Mouse (Mus musculus) midbrain, postnatal 0 days (tissue): ENCODE results near the gene Mif4gd. TPM values are rescaled to one million over a fixed set of nuclear protein-coding genes. Genes with fewer than 3 reads are reported as not detected.

Experiments used
- ATAC-seq: fragments of 200-750 bp; cut with Nextera tagmentation; 2 replicates; pipeline ENCODE4 v1.8.0; 2017; ENCODE audit warnings: moderate number of reproducible peaks, mild to moderate bottlenecking, moderate TSS enrichment, moderate library complexity; ENCODE audit not compliant: low FRiP score
- DNase-seq: peaks from one replicate; pipeline ENCODE4 v3.0.0-alpha.2; 2015; ENCODE audit warnings: low spot score
- H3K27ac ChIP-seq: fragments of 300-500 bp; sonication (generic); 2 replicates; pipeline ENCODE4 v1.5.1; 2014; ENCODE audit warnings: low read depth, mild to moderate bottlenecking, low read length, mixed read lengths
- H3K27me3 ChIP-seq: fragments of 300-500 bp; sonication (generic); 2 replicates; pipeline ENCODE4 v1.6.1; 2014; ENCODE audit warnings: low read length, control low read depth, mixed read lengths; ENCODE audit not compliant: insufficient read depth
- H3K36me3 ChIP-seq: fragments of 300-500 bp; sonication (generic); 2 replicates; pipeline ENCODE4 v1.6.1; 2014; ENCODE audit warnings: low read length, control low read depth, mixed read lengths; ENCODE audit not compliant: insufficient read depth
- H3K4me1 ChIP-seq: fragments of 300-500 bp; sonication (generic); 2 replicates; pipeline ENCODE4 v1.6.1; 2014; ENCODE audit warnings: mild to moderate bottlenecking, control low read depth, antibody characterized with exemption, low read length, mixed read lengths; ENCODE audit not compliant: insufficient read depth
- H3K4me2 ChIP-seq: fragments of 300-500 bp; sonication (generic); 2 replicates; pipeline ENCODE4 v1.6.1; 2014; ENCODE audit warnings: low read depth, mild to moderate bottlenecking, low read length, mixed read lengths; ENCODE audit not compliant: poor library complexity, severe bottlenecking
- H3K4me3 ChIP-seq: fragments of 300-500 bp; sonication (generic); 2 replicates; pipeline ENCODE4 v1.5.1; 2014; ENCODE audit warnings: low read depth, mild to moderate bottlenecking, low read length, moderate library complexity
- H3K9ac ChIP-seq: fragments of 300-500 bp; sonication (generic); replicated peaks from 2 replicates; pipeline ENCODE4 v1.6.1; 2014; ENCODE audit warnings: mild to moderate bottlenecking, low read length, moderate library complexity, mixed read lengths; ENCODE audit not compliant: poor library complexity, severe bottlenecking
- H3K9me3 ChIP-seq: fragments of 300-500 bp; sonication (generic); 2 replicates; pipeline ENCODE4 v1.6.1; 2016; ENCODE audit warnings: low read length, control low read depth
- CTCF ChIP-seq: IDR thresholded peaks from 2 replicates; pipeline ENCODE4 v1.5.1; 2016; ENCODE audit warnings: antibody characterized with exemption, mild to moderate bottlenecking
- WGBS: fragments of 180-500 bp; shearing (Covaris S2); extraction: QIAGEN DNeasy Blood & Tissue Kit; methylation state at CpG from one replicate; pipeline ENCODE4 v1.1.7; 2014; 5-methylcytosine and 5-hydroxymethylcytosine counted together
- polyA plus RNA-seq: library from polyadenylated mRNA; unstranded; fragments of >200 nt; fragmentation: Nextera tagmentation; extraction: Ambion mirVana; gene quantifications from 2 replicates; pipeline ENCODE4 v1.2.1, GENCODE M21; 2015
- total RNA-seq: library from RNA; depleted of rRNA; stranded (reverse); fragments of >200 nt; gene quantifications from 2 replicates; pipeline ENCODE4 v1.2.3, GENCODE M21; 2014

Mif4gd gene
- total and polyA plus RNA-seq, 2 experiments from 2014 or later: 13.7 to 15.7 TPM

DNA sequence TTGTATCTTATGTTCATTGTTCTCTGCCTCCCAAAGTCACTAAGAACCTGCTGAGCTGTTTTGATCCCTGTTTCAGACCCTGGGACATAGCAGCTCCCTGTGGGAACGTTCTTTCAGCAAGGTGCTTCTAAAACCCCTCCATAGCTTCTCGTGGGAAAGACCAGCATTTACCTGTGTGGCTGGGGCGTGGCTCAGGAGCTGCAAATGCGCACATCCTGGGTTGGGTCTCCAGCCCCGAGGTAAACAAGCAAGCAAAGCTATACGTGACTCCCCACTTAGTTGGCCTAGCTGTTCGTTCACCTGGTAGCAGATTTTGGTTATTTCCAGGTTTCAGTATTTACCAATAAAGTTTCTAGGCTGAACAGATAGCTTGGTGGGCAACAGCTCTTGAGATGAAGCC lies 19.5 kb upstream of the Mif4gd start:
- TF ChIP-seq CTCF: no peak
- Histone ChIP-seq H3K4me2 (no peak overlapping the region), H3K4me3 (no peak overlapping the region), H3K4me1 (no peaks in the 10 kb centered on the region), H3K36me3 (no peaks in the 10 kb centered on the region), H3K27ac (no peak overlapping the region), H3K9ac (no peak overlapping the region), H3K27me3 (no peaks in the 10 kb centered on the region), H3K9me3 (no peaks in the 10 kb centered on the region)
- no peak for ATAC-seq
- no peak for DNase-seq
- WGBS: 71% methylated on average over 7 of the region's 7 CpGs

DNA sequence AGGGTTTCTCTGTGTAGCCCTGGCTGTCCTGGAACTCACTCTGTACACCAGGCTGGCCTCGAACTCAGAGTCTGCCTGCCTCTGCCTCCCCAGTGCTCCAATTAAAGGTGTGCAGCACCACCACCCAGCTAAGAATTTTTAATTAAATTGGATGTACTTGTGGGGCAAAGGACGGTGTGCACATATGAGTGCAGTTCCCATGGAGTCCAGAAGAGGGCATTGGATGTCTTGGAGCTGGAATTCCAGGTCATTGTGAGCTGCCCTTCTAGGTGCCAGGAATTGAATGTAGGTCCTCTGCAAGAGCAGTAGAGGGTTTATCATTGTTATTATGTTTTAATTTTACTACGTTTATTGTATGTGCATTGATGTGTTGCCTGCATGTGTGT lies 18.7 kb upstream of the Mif4gd start:
- Histone ChIP-seq H3K4me3 (no peak overlapping the region), H3K27ac (no peak overlapping the region), H3K4me2 (no peak overlapping the region), H3K9me3 (no peaks in the 10 kb centered on the region), H3K9ac (no peak overlapping the region), H3K27me3 (no peaks in the 10 kb centered on the region), H3K4me1 (peaks cover 4% of the 10 kb centered on the region), H3K36me3 (no peaks in the 10 kb centered on the region)
- peak; percentile 67 for TF ChIP-seq CTCF
- 17% methylated on average over 3 of the region's 3 CpGs for WGBS
- ATAC-seq (no peak), DNase-seq (no peak)

DNA sequence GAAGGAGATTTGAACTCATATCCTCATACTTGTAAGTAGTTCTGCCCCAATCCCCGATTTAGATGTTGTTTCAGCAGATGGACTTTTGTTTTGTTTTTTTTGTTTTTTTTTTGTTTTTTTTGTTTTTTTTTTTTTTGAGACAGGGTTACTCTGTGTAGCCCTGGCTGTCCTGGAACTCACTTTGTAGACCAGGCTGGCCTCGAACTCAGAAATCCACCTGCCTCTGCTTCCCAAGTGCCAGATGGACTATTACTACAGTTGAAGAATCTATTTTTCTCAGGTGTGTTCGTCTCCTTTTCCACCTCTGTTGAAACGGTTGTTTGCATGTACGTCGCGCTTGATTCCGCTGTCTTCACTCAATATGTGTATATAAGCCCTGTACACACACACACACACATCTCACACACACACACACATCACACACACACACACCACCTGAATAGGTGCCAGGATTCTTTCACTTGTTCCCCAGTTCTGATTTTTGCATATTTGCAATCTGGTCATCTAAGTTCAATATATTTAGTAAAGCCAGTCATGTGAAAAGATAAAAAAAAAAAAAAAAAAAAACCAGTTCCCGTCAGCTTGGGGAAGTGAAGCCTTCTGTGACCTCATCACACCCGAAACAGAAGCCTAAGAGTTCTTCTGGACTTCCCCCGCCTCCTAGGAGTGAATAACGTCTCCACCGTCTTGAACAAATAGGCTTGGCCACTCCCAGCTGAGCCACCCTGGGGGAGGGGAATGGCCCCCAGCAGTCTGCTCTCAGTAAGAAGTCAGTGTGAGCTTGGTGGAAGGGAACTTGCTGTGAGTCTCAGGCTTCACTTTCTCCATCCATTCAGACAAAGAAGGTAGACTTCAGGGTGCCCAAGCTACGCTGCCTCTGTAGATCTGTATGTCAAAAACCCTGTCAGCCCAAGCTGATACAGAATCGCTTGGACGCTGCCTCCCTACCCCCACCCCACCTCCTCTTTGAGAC lies 18.0 kb upstream of the Mif4gd start:
- Histone ChIP-seq H3K4me2 (no peak overlapping the region), H3K36me3 (no peaks in the 10 kb centered on the region), H3K4me1 (peaks cover 4% of the 10 kb centered on the region), H3K27me3 (no peaks in the 10 kb centered on the region), H3K9me3 (no peaks in the 10 kb centered on the region), H3K9ac (no peak overlapping the region), H3K4me3 (no peak overlapping the region), H3K27ac (no peak overlapping the region)
- ATAC-seq (no peak), DNase-seq (no peak)
- WGBS: 50% methylated on average over 16 of the region's 16 CpGs
- TF ChIP-seq CTCF: no peak

DNA sequence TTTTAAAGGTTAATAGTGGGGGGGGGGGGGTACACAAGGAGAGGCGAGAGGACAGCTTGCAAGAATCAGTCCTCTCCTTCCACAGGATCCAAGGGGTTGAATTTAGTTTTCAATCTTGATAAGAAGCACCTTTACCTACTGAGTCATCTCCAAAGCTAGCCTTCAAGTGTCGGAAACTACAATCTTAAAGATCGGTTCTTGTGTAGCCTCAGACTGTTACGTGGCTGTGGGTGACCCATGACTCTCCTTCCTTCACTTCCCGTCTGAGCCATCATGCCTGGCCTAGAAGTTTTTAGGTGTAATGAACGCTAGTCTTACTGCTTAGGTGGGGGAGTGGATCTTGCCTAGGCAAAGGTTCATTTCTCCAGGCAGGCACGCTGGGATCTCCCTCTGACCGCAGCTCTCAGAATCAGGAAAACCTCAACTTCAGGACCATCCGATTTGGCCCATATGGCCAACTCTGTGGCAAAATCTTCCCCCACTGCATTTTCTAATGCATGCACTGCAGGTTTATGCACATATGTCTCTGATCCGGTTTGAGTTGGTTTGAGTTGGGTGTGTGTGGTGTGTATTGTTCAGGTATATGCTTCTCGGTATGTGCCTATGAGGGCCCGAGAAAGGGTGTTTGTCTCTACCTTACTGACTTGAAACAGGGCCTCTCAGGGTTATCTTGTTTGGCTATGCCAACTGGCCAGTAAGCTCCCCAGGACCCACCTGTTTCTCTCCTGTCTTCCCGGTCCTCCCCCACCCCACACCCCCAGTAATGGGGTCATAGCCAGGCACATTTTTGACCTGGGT lies 17.2 kb upstream of the Mif4gd start:
- WGBS: 89% methylated on average over 13 of the region's 13 CpGs
- Histone ChIP-seq H3K4me2 (no peak overlapping the region), H3K27ac (no peak overlapping the region), H3K4me1 (peaks cover 4% of the 10 kb centered on the region), H3K36me3 (no peaks in the 10 kb centered on the region), H3K27me3 (no peaks in the 10 kb centered on the region), H3K9ac (no peak overlapping the region), H3K9me3 (no peaks in the 10 kb centered on the region), H3K4me3 (no peak overlapping the region)
- no peak for ATAC-seq
- DNase-seq: no peak
- TF ChIP-seq CTCF: no peak

DNA sequence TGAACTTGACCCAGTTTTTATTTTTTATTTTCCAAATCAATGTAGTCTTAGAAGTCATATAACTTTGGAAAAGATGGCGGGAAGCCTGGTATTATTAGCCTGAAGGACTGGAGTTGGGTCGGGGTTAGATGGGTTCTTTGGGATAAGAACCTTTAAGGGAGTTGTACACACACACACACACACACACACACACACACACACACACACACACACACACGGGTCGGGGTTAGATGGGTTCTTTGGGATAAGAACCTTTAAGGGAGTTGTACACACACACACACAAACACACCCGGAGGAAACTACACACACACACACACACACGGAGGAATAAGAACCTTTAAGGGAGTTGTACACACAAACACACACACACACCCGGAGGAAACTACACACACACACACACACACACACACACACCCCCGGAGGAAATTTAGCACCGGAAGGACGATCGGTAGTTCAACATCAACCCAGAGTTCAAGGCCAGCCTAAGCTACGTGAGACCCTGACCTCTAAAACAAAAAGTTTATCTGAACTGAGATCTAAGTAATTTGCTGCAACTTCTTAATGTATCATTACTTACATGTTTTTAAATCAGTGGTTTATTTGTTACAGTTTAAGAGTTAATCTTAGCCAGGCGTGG lies 15.8 kb upstream of the Mif4gd start:
- peak overlapping the region; percentile 44 for H3K4me2 ChIP-seq
- ATAC-seq: no peak
- WGBS: 54% methylated on average over 13 of the region's 13 CpGs

More for the DNA sequence above, 15.8 kb upstream of the Mif4gd start:
- H3K27me3 ChIP-seq: no peaks in the 10 kb centered on the region
- H3K4me3 ChIP-seq: peak overlapping the region; percentile 71
- no peak for TF ChIP-seq CTCF
- no peak overlapping the region for H3K27ac ChIP-seq
- H3K4me1 ChIP-seq: peaks cover 4% of the 10 kb centered on the region
- no peak overlapping the region for H3K9ac ChIP-seq
- H3K36me3 ChIP-seq: no peaks in the 10 kb centered on the region
- H3K9me3 ChIP-seq: no peaks in the 10 kb centered on the region
- DNase-seq: no peak
